Mouse (Mus musculus) brain, embryonic 14.5 days (tissue): ENCODE measurements at regions not wholly inside any gene's neighbourhood (a gene's known extent, or its start where the extent isn't known, plus 50 kb on each side); places are given as distances from the start of the nearest gene placed in this dataset.

Experiments
- CTCF ChIP-seq: fragments of 200-500 bp; IDR thresholded peaks from 2 replicates; pipeline ENCODE4 v1.5.1; 2012; ENCODE audit warnings: inconsistent platforms, mild to moderate bottlenecking, moderate library complexity, borderline replicate concordance; ENCODE audit not compliant: insufficient read depth, insufficient read length; ENCODE audit errors: extremely low read depth
- POLR2A ChIP-seq: fragments of 200-500 bp; IDR thresholded peaks from 2 replicates; pipeline ENCODE4 v1.6.1; 2012; ENCODE audit warnings: mild to moderate bottlenecking, inconsistent platforms, borderline replicate concordance; ENCODE audit not compliant: poor library complexity, insufficient read depth, insufficient read length, severe bottlenecking; ENCODE audit errors: extremely low read depth

DNA sequence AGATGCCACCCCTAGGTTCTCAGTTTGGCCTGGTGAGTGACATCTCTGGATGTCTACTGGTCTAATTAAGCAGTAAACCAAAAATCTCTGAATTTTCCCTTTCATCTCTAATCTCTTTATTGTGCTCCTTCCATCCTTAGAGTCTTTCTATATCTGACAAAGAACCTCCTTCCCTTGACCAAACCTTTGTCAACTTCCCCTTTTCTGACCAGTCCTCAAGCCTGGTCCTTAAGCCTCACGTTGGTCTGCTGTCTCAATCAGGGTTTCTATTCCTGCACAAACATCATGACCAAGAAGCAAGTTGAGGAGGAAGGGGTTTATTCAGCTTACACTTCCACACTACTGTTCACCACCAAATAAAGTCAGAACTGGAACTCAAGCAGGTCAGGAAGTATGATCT lies 116.4 kb upstream of the Tab2 start:
- no peak for TF ChIP-seq CTCF
- no peak for TF ChIP-seq POLR2A
